Mouse (Mus musculus): ENCODE results near the gene Hoxd1.

The Hoxd1 gene

GRCm38 (mm10) chr2:74732513-74733316, 30.1 kb upstream of the Hoxd1 start:
- peak; percentile 6 for DNase-seq (ENCODE audit: low spot score)

DNA sequence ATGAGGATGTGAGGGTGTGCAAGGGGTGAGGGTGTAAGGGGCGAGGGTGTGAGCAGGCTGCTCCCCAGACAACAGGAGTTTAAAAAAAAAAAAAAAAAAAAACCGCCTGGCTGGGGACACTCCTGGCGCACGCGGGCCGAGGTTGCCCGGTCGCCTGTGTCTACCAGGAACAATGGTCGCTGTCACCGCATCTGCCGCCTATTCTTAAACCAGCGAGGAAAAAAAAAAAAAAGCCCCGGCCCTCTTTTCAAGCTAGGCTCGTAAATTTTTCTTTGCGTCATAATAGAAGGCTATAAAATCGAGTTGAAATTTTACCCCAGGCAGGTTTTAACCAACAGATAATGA, 29.5 kb upstream of the Hoxd1 start:
- no peak for DNase-seq (ENCODE audit: low spot score)

DNA sequence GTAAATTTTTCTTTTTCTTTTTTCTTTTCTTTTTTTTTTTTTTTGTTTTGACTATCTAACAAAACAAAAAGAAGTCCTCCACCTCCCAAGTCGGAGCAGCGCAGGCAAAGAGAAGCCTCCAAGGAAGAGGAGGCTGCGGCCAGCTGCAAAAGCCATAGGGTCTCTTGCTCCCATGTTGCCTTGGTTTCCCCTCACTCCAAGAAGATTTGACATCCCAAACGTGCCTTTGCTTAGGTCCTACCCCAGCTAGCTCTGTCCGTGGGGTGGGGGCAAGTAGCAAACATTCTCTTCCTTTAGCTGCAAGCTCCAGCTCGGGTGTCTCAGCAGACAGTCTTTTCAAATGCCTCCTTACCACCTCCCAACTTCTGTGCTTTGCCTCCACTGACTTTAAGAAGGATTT, 29.0 kb upstream of the Hoxd1 start:
- DNase-seq (ENCODE audit: low spot score), result peak; percentile 4

DNA sequence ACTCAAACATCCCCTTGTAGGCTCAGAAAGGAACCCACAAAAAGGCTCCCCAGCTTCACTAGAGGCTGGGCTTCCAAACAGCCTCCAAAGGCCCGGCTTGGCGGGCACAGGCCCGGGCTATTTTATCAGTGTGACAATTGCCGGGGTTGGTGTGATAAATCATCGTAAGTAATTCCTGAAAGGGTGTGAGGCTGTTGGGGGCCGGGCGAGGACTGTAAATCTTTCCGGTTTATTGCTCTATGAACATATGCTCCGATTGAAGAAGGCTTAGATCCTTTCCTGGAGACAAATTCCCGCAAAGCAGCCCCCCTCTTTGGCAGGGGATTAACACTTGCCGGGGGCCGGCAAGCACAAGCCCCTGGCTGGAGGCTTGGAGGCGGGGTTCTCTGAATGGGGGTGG, 28.3 kb upstream of the Hoxd1 start:
- DNase-seq (ENCODE audit: low spot score), result peak; percentile 3

DNA sequence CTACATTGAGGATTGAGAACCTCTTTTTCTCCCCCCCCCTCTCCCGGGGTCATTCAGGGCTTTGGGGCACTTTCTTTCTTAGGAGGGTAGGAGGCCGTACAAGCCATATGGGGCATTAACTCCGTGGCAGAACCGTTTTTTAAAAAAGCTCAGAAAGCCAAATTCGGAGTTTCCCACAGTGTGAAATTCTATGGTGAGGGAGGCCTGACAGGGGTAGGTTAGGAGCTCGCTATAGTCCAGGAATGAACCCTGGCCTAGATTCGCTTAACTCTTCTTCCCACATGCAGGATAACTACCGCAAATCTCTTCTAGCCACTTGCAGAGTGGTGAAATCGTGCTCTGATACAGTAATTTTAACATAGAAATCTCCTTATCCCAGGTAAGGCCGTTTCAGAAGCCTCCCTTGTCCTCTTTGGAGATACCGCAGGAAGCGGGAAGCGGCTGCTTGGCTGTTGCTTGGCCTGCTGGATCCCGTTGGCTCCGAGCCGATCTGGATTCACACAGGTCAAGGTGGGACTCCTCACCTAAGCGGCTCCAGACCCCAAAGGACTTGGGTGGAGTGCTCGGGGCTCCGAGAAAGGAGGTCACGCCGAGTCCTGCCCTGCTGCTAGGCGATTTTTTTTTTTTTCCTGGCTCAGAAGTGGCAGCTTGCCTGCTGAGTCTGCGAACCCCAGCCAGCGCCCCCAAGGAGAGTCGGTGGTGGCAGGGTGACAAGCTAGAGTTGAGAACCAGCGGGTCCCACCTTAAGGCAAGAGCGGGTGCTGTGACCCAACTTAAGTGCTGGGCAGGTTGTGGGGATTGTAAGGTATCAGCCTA, 27.6 kb upstream of the Hoxd1 start:
- peak; percentile 3 for DNase-seq (ENCODE audit: low spot score)

DNA sequence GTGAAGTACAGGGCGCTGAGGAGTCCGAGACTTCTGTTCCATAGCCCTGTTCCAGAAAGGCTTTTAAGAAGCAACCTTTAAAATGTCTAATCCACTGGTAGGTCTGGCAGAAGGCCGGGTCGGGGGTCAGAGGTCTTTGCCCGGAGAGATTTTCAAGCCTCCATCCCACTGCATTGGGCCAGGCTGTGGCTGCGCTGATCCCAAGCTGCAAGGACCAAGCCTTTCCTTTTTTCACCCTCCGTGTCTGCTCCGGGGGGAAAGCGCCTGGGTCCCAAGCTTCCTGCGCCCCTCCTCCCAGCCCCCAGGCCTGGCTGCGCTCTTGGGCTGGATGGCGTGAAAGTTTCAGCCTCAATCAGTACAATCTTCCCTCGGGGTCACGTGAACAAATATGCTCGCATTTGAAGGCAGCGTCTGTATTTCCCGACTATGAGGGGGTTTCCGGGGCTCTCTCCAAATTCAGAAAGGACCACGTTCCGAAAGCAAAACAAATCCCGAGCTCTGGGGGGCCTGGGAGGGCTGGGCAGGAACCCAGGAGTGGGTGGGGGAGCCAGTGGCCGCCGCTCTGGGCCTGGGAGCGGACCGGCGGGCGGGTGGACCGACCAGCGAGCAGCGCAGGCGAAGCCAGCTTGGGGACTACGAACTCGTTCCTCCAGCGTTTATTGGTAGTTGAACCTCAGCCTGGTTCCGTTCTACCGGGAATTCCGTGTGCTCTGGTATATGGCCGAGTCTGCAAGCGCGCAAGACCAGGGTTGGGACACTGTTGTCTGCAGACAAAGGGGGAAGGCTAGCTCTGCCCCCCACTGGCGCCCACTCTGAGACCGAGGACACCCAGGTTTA, 26.7 kb upstream of the Hoxd1 start:
- peak; percentile 5 for DNase-seq (ENCODE audit: low spot score)

DNA sequence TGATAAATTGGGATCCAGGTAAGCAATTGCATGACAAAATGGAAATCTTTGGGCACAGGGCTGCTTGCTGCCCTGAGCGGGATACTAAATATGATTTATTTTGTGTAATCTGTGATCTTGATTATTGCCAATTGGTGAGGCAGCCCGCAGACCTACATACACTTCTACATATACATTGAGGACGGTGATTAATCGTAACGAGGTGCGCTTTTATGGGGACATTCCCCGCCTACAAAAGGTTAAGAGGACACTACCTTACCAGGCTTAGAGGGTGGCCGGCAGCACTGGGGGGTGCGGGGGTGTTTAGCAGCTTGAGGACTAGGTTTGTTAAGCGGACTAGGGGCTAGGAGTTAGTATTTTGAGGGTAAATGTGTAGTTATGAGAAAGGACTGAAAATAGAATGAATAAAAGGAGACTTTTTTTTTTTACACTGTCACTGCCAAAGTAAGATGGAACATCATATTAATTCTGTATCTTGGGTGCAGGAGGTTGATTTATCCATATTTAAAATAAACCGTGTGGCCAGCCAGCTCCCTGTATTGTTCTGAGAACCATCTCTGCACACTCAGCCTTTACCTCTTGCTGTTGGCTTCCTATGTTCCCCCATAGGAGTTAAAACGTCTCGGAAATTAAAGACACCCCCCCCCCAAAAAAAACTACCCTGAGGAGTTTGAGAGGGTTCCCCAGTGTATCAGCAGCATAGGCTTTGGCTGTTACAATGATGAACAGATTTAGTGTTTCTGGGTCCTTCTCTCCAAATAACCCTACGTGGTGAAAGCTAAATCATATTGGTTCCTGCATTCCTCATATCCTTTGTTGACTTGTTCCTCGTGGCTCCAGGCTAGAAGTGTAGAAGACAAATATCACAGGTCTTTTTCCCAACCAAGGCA, 25.8 kb upstream of the Hoxd1 start:
- no peak for DNase-seq (ENCODE audit: low spot score)

DNA sequence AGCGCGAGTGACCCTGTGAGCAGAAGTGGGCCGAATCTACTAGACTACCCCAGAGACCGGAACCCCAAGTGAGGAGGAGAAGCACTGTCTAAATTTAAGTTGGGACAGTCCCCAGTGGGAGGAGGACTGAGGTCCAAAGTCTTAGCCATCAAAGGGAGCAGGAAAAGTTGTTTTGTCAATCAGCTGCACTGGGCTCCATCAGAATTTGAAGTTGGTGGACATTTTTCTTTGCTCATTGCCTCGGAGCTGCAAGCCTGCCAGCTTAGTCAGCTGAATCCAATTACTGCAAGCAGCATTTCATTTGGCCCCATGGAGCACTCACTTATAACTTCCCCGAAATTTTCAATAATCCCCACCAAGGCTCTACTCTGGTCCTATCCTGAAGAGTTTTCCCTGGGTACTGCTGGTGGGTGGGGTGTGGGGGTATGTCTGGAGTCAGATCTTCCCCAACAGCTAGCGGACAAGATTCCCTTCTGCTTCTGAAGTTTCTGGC, 25.2 kb upstream of the Hoxd1 start:
- DNase-seq (ENCODE audit: low spot score), result peak; percentile 2

DNA sequence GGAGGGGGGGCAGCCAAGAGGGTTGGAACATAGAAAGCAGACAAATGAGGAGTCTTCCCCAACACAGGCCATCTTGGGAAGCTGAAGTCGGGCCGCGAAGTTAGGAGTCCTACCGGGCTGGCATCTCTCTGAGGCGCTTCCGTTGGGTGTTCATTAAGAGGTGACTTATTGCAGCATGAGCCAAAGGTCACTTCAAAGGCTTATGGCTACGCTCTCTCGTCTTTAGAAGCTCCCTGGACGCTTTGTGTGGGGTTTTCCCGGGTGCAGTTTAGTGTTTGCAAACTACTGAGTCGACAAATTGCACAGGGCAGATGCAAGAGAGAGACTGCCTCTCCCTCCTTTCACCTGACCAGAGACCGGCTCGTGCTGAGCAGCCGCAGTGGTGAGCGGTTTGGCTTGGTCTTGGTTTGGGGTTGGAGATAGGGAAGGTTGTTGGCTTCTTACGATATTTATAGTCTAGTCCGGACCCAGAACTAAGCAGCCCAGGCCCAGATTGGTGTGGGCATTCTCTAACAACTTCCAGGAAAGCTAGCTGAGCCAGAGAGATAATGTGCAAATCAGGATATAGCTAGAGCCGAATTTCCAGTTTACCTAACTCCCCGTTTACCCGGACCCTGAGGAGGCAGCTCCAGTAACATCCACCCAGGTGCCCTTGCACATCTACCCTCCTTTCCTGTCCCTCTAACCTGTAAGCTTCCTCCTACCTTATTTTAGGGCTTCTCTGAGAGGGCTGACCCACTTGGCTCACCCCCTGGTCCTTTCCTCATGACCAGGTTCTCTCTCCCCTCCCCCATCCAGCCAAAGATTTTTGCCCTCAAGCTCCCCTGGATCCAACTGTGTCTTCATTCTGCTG, 23.9 kb upstream of the Hoxd1 start:
- DNase-seq (ENCODE audit: low spot score), result peak; percentile 3

DNA sequence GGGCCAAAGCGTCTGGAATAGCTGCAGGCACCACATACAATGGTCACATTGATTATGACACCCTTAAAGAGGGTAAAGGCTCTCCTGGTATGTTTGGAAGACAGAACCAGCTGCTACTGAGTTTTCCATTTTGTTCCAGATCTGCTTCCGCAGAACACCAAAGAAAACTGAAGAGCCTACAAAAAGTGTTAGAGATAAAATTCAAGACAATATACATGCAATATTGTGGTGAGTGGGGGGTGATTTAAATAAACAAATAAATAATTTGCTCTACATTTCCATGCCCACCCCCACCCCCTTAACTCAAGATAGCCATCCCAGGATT, 23.3 kb upstream of the Hoxd1 start:
- no peak for DNase-seq (ENCODE audit: low spot score)

DNA sequence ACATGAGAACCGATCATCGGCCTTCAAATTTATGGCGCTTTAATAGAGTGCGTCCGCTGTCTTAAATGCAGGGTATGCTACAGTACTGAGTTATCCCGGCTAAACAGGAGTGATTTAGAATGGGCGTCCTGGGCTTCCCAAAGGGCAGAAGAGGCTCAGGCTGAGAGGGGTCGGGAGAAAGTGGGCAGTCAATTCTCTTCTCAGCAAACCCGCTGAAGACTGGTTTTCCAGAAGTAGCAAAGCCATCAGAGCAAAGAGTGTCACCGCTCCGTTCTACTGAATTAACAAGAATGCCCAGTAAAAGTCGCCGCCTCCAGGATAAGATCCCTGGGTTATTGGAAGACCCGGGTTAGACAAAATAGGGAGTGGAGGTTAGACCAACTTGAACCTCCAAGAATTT, 22.9 kb upstream of the Hoxd1 start:
- DNase-seq (ENCODE audit: low spot score), result peak; percentile 3

DNA sequence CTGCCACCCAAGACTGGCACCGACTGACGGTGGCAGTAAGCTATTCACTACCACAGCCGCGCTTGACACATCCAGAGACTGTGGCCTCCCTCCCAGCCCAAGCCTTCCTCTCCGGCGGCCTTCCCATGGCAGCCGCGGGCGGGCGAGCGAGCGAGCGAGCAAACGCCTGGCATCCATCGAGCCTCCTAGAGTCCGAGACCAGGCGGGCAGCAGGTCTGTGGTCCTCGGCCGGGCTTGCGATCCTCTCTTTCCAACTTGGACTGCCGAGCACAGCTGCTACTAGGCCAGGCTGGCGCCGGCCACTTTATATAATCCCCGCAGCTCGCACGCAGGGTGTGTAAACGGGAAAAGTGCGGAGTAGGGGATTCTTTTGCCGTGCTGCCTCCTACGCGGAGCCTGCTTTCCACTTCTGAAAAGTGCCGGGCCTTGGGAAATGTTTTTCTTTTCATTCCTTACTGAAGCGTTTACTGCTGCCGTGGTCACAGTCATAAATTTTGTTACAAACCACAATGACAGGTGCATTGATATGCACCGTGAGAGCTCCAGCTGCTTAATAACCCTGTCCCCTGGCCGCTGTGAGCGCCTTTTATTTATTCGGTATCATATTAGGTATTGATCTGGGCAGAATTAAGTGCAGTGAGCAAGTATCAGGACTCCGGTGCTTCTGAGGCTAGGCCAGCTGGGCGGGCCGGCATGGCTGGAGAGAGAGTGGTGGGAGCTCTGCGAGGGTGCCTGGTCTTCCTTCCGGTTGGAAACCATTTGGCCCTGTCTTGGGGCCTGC, 22.3 kb upstream of the Hoxd1 start:
- peak; percentile 26 for DNase-seq (ENCODE audit: low spot score)

DNA sequence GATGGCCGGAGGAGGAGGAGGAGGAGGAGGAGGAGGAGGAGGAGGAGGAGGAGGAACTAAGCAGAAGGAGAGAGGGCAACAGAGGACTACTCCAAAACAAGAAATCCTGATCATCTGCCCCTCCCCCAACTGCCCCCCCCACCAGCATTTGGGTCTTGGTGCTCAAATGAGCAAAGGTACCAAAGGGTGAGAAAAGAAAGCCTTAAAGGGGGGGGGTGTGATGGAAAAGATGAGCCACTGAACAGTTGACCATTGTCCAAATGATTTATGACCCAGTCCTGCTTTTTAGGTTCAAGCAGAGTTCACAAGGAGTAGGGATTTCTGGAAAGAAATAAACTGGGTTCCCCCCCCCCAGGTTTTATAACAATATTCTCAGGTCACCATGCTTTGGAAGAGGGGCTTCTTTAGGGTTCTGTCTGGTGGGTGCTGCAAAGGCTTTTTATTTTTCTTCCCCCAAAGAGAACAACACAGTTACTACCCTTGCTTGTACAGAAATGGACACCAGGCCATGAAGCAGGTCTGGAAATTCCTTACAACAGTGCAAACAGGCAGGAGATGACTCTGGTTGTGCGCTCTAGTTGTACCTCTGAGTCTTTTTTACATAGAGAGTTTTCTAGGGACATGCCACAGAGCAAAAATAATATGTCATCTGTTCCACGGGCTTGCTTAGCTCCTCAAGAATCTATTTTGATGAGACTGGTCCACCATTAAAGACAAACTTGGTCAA, 21.4 kb upstream of the Hoxd1 start:
- no peak for DNase-seq (ENCODE audit: low spot score)

- DNase-seq (ENCODE audit: low spot score), result no peak
Observed at GRCm38 (mm10) chr2:74741979-74742277, 20.9 kb upstream of the Hoxd1 start.

- DNase-seq (ENCODE audit: low spot score), result no peak
Observed at GRCm38 (mm10) chr2:74745540-74746297, 17.1 kb upstream of the Hoxd1 start.

DNA sequence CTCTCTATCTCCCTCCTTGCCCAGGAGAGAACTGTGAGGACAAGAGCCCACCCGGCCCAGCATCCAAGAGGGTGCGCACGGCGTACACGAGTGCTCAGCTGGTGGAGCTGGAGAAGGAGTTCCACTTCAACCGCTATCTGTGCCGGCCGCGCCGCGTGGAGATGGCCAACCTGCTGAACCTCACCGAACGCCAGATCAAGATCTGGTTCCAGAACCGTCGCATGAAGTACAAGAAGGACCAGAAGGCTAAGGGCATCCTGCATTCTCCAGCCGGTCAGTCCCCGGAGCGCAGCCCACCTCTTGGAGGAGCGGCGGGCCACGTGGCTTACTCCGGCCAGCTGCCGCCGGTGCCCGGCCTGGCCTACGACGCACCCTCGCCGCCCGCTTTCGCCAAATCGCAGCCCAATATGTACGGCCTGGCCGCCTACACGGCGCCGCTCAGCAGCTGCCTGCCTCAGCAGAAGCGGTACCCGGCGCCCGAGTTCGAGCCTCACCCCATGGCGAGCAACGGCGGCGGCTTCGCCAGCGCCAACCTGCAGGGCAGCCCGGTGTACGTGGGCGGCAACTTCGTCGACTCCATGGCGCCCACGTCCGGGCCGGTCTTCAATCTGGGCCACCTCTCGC, 16.4 kb upstream of the Hoxd1 start:
- DNase-seq (ENCODE audit: low spot score), result peak; percentile 5

GRCm38 (mm10) chr2:74747006-74747405, 15.8 kb upstream of the Hoxd1 start:
- DNase-seq (ENCODE audit: low spot score), result peak; percentile 6

DNA sequence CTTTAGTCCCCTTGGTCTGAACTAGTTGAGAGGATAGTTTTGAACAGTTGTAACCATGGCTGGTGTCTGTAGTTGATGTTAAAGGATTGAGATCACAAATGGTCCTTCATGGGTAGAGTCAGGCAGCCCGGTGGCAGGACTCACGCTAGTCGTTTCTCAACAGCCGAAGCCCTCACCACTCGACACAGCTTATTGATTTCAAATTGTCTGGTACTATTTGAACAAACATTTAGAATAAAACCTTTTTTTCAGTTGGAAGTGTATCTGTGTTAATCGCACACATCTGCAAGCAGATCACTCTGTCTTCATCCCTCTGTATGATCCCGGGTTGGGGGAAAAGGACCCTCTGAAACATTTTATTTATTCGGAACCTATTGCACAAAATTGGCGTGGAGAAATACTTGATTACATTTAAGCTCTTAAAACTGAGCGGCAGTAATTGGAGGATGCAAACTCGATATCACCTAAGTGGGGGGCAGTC, 15.1 kb upstream of the Hoxd1 start:
- no peak for DNase-seq (ENCODE audit: low spot score)
